Mouse (Mus musculus) liver, embryonic 14.5 days (tissue): ENCODE data around the gene Cpne5.
A peak's percentile ranks its signal among the peaks of the same experiment; 100 is the strongest.

ENCODE experiments used
- CTCF ChIP-seq: IDR thresholded peaks from 2 replicates; pipeline ENCODE4 v1.5.1; 2016; ENCODE audit warnings: antibody characterized with exemption, low read depth, control low read depth
- EP300 ChIP-seq: IDR thresholded peaks from 2 replicates; pipeline ENCODE4 v1.6.1; 2016; ENCODE audit warnings: antibody characterized with exemption, low read depth

DNA sequence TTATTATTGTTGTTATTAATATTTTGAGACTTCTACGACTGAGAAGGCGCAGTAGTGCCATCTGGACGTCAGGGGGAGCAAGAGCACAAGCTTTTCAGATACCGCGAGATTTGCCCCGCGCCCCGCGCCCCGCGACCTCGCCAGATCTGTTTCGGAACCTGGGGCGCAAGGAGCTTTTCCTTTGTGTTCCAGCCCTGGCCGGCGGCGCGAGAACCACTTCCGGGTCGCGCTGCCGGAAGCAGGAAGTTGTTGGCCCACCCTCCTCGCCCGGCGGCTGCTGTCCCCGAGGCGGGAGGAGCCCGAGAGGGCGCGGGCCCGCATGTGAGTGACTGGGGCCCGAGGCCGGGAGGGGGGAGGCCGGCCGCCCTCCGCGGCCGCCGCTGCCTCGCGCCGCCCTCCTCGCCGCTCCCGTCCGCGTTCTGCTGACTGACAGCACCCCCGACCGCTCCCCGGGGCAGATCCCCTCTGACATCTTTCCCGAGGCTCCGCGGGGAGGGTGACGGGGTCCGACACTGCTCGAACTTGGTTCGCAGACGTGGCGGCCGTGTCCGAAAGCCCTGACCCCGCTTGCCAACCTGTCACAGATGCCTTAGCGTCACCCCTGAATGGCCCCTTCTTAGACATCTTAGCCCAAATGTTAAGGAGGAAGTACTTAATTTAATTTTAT is 30.8 kb upstream of the Cpne5 start, which contains the start of gene BC004004:
- TF ChIP-seq EP300 (peak; percentile 61), CTCF (peak; percentile 78)
